Mouse (Mus musculus): Measurements from ENCODE around the gene Olfr1166. TPM values are rescaled to one million over a fixed set of nuclear protein-coding genes. Genes with fewer than 3 reads are reported as not detected.

Gene Olfr1166
- not detected for polyA plus RNA-seq (2017; shearing (Covaris generic))

GRCm38 (mm10) chr2:88128172-88128571 lies at the start of gene Olfr1166:
Olfr1166 (minus strand) TSS chr2:88128272.

GRCm38 (mm10) chr2:88155093-88155492 lies 27.0 kb upstream of the Olfr1166 start, which contains the start of gene Olfr1167:
Olfr1167 (minus strand) TSS chr2:88155193.

DNA sequence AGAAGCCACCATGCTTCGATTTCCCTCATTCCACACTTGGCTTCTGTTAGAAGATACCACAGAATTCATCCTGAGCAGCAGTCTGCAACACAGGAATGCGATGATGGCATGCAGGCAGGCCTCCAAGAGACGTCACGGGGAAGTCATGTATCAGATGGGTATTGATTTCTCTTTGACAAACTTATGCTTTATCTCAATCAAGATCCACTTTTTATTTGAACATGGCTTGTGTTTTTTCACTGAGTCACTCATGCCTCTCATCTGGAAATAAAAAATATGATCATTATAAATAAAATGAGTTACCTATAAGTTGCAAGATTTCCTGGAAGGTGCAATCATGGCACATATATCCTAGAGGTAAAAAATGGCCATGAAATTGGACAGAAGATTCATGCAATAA lies 34.2 kb downstream of the Olfr1166 start, which contains the start of gene Olfr1164:
Gene Olfr1164 (minus strand): TSS at position 101 of the 400 bp plus-strand sequence.

Other genes with a start within 250 kb of the Olfr1166 start
- not detected for gene Olfr1153, start 233.3 kb downstream of the Olfr1166 start, polyA plus RNA-seq (2017; shearing (Covaris generic))
- not detected for gene Olfr1154, start 223.1 kb downstream of the Olfr1166 start, polyA plus RNA-seq (2017; shearing (Covaris generic))
- not detected for gene Olfr1155, start 183.1 kb downstream of the Olfr1166 start, polyA plus RNA-seq (2017; shearing (Covaris generic))
- 0.12 TPM for gene Olfr1156, start 175.2 kb downstream of the Olfr1166 start, polyA plus RNA-seq (2017; shearing (Covaris generic))
- gene Olfr1157, start 160.0 kb downstream of the Olfr1166 start, polyA plus RNA-seq (2017; shearing (Covaris generic)): not detected
- not detected for gene Olfr74, start 153.6 kb downstream of the Olfr1166 start, polyA plus RNA-seq (2017; shearing (Covaris generic))
- gene Olfr1158, start 138.2 kb downstream of the Olfr1166 start, polyA plus RNA-seq (2017; shearing (Covaris generic)): not detected
- gene Olfr1160, start 120.0 kb downstream of the Olfr1166 start, polyA plus RNA-seq (2017; shearing (Covaris generic)): not detected
- gene Olfr1161, start 105.5 kb downstream of the Olfr1166 start, polyA plus RNA-seq (2017; shearing (Covaris generic)): not detected
- gene Olfr73, start 90.6 kb downstream of the Olfr1166 start, polyA plus RNA-seq (2017; shearing (Covaris generic)): not detected
- gene Olfr1162, start 77.1 kb downstream of the Olfr1166 start, polyA plus RNA-seq (2017; shearing (Covaris generic)): not detected
- gene Olfr1163, start 56.4 kb downstream of the Olfr1166 start, polyA plus RNA-seq (2017; shearing (Covaris generic)): not detected
- not detected for gene Olfr1164, start 34.3 kb downstream of the Olfr1166 start, polyA plus RNA-seq (2017; shearing (Covaris generic))
- gene Olfr1167, start 26.9 kb upstream of the Olfr1166 start, polyA plus RNA-seq (2017; shearing (Covaris generic)): not detected
- gene Olfr1168, start 53.6 kb upstream of the Olfr1166 start, polyA plus RNA-seq (2017; shearing (Covaris generic)): not detected
- gene Olfr1170, start 100.1 kb upstream of the Olfr1166 start, polyA plus RNA-seq (2017; shearing (Covaris generic)): not detected
- 0.13 TPM for gene Olfr1173, start 151.6 kb upstream of the Olfr1166 start, polyA plus RNA-seq (2017; shearing (Covaris generic))
- not detected for gene Olfr1174-ps, start 186.9 kb upstream of the Olfr1166 start, polyA plus RNA-seq (2017; shearing (Covaris generic))
- 0.06 TPM for gene Olfr1175-ps, start 198.9 kb upstream of the Olfr1166 start, polyA plus RNA-seq (2017; shearing (Covaris generic))
- gene Olfr1176, start 208.4 kb upstream of the Olfr1166 start, polyA plus RNA-seq (2017; shearing (Covaris generic)): not detected
- gene Olfr1177-ps, start 218.2 kb upstream of the Olfr1166 start, polyA plus RNA-seq (2017; shearing (Covaris generic)): not detected